Mouse (Mus musculus) c-Kit-positive CD71-positive TER-119-negative erythroid progenitor cells, embryonic 14.5 days (primary cell): Measurements from ENCODE around the gene Hoxa13.

Experiments used
- DNase-seq: peaks from one replicate; pipeline ENCODE4 v3.0.0-alpha.2; 2013; ENCODE audit warnings: low read depth

Hoxa13 gene

DNA sequence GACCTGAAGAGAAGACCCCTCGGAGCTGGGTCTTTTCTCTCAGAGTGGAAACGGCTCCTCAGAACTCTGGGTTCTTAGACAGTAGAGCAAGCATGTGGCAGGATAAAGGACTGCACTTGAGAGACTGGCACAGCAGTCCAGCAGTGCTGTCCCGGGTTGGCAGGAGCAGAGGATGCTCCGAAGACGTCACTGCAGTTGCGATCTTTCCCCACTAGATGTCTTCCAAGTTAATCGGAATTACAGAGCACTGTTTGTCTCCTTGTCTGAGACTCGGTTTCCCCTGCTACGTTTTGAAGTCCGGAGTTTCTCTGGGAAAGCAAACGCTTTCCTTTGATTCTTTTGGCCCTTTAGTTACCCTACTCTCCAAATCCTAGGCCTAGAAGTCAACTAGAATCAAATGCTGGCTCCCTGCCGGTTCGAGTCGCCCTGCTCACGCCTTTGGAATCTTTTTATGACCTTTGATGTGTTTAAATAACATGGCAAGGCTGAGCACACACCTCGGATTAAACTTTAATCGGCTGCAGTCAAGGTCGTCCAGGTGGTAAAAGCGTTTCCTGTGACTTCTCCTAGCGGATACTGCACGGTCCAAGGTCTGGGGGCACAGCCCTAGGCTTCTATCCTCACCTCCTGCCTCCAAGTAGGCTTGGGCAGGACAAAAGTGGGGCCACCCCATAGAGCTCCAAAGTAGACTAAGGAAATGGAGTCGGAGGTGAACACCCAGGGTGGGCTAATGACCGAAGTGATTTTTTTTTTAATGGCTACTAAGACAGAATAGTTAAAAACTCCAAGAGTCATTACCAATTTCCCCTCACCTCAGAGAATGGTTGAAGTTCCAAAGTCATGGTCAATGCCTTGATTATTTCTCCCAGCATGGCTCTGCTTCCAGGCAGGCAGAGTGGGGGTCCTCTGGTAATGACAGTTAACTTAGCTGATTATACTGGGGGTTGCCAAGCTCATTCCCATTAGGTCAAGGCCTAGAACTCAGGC is 10.1 kb upstream of the Hoxa13 start:
- DNase-seq = peak; percentile 17

- DNase-seq = no peak
Measured at GRCm38 (mm10) chr6:52268756-52269155, 8.1 kb upstream of the Hoxa13 start.

GRCm38 (mm10) chr6:52268341-52268740 is 7.7 kb upstream of the Hoxa13 start:
- no peak for DNase-seq

DNA sequence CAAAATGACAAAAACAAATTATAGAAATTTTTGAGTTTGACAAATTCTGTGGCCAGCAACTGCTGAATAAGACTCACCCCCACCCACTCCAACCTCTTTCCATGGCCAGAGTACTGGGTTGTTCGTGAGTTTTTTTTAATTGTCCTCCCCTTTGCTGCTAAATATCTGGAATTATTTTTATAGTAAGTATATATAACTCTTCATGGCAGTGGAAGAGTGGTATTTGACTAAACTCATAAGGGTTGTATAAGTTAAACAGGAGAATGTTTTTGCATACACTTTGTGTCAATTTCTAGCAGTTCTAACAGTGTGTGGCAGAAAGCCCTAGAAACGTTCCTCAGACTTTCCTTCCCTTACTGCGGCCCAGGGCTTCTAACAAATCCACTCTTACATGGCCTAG is 7.0 kb upstream of the Hoxa13 start:
- DNase-seq = no peak

DNA sequence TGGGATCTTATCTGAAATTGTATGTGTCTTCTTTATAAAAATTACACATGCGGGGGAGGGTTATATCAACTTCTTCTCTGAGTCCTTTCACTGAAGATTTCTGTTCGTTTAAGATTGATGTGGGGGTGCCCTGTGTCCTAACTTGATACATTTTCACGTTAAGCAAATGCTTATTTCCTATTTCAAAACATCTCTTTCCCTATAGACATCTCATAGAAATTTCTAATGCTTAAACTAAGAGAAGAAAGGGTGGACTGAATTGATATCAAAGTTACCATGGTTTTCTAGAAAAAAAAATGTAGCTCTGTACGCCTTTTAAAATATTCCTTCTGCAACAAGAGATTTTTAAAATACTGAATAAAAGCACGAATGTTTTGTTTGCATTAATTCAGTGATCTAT is 6.5 kb upstream of the Hoxa13 start:
- no peak for DNase-seq

GRCm38 (mm10) chr6:52266666-52266985 is 5.9 kb upstream of the Hoxa13 start:
- no peak for DNase-seq

- DNase-seq = no peak
Measured at GRCm38 (mm10) chr6:52265913-52266665, 5.4 kb upstream of the Hoxa13 start.

DNA sequence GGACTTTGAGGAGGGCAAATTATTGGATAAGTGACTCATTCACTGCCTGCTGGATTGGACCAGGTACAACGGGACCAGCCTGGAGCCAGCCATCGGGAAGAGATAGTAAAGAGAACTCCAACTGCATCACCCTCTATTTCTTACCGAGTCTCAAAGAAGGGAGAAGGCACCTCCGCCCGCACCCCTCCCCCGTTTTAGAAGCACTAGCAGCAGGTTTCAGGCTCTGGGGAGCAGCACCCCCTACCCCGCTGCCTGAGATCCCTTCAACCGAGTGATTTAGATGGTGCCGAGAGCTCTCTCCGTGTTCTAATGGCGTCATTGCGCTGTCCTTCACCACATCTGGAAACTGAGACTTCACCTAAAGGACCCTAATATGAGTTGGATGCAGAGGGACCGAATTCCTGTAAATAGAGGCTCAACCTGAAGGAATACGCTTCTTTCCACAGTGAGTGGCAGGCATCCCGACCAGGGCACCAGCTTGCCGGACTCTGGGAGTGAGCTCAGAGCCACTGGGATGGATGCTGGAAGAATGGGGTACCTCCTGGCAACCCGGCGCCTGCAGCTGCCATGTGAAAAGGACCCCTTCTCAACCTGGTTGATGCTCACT is 4.7 kb upstream of the Hoxa13 start:
- no peak for DNase-seq

DNA sequence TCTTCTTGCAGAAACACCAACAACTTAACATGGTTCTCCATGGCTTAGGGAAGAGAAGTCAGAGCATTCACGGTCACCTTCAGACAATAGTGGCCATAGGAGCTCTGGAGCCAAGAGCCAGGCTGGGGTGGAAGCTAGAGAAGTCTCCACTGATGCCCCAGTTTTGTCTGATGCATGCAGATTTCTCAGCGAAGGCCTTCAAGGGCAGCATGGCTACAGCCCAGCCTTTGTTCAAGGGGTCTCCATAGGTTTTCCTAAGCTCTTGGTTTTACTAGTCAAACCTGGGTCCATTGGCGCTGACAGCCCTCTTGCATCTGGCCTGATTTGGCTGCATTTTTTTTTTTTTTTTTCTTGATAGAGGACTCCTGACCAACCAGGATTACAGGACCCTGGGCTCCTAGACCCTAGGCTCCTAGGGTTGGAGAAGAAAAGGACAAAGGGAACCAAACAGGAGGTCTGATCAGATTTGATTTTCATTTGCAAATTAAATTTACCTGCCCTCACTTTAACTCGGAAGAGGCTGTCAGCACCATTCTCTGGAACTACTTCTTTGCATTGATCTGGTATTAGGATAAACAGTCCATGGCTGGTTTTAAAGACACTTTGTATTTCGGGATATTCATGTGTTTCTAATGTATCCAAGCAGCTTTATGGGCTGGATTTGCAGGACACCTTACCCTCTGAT is 3.6 kb upstream of the Hoxa13 start:
- no peak for DNase-seq

DNA sequence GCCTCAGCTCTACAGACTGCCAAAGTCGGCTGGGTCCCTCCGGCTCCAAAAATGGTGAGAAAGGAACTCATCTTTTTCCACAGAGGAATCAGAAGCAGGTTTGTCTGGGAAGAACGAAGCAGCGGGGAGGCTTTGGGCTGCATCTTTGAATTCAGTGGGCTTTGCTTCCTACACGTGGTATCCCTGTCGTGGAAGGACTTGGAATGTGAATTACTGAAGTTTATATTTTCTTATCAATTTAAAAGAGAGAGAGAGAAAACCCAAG is 2.6 kb upstream of the Hoxa13 start:
- DNase-seq = no peak

- no peak for DNase-seq
Measured at GRCm38 (mm10) chr6:52262463-52263320, 2.0 kb upstream of the Hoxa13 start.

DNA sequence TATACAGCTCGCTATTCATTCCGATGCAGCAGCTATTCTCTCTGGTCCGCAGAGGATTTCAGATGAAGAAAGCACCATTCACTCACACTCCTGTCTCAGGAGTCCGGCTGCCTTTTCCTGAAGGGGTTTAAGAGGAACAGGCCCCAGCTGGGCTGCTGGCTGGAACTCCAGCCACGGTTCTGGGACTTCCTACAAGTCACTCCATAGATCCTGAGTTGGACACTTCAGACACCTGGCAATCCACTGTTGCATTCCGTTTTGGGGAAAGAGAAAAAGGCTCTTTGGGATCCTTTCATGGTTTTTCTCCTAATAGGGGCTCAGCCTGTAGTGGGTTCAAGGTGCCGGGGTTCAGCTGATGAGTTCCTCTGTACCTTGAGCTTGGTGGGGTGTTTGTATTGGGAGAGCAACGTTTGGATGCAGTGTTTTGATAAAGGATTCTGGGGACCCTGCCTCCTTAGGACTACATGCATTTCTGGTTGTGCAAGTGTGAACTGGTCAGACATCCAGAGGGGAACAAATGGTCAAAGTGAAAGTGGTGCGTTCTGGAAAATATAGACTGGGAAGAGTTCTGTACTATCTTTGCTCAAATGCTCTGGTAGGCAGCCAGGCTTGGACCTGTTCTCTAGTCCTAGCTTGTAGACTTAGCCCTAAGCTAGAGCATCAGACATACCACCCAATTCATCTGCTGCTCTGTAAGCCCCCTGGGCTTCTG is 1.2 kb upstream of the Hoxa13 start:
- DNase-seq = no peak

- no peak for DNase-seq
Measured at GRCm38 (mm10) chr6:52259811-52260261, 844 bp downstream of the Hoxa13 start.

DNA sequence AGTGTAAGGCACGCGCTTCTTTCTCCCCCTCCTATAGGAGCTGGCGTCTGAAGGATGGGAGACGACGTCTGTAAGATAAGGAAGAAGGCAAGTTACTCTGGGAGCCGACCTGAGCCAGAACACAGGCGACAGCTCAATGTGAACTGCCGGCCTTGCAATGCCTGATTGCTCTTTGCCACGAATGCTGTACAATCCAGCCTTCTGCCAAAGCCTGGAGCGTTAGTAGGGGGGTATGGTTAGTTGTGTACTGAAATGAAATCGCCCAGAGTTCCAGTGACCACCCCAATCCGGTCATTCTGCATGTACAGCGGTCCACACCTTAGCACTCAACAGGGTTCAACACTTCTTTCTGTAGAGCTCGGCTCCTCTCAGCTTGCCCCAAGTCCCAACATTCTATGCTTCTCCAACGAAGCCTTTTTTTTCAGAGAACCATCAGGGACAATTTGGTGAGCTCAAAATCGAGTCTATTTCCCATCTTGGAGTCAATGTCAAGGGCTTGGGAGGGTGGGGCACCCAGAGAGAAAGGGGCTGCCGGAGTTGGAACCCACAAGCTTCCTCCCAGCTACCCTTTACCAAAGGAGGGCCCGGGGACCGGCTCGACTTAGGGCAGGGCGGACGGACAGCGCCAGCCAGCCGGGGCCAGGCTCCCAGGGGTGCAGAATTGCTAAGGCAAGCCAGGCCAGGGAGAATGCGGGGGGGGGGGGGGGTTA is 1.4 kb downstream of the Hoxa13 start:
- no peak for DNase-seq

DNA sequence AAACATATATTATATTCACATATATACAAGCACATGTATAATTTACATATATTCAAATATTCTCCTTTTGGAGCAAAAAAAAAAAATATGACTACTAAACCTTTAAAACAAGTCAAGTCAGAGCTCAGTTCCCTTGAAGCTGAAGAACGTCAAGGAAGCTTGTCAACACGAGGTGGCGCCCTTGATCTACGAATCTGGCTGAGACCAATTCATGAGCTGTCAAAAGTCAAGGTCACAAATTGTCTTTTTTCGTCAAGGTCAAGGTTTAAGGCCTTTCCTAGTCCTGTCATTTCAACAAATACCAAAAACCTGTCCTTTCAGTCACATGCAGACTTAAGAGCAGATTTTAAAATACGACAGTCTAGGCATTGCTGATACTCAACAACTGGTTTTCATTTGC is 3.7 kb downstream of the Hoxa13 start:
- DNase-seq = peak; percentile 42

DNA sequence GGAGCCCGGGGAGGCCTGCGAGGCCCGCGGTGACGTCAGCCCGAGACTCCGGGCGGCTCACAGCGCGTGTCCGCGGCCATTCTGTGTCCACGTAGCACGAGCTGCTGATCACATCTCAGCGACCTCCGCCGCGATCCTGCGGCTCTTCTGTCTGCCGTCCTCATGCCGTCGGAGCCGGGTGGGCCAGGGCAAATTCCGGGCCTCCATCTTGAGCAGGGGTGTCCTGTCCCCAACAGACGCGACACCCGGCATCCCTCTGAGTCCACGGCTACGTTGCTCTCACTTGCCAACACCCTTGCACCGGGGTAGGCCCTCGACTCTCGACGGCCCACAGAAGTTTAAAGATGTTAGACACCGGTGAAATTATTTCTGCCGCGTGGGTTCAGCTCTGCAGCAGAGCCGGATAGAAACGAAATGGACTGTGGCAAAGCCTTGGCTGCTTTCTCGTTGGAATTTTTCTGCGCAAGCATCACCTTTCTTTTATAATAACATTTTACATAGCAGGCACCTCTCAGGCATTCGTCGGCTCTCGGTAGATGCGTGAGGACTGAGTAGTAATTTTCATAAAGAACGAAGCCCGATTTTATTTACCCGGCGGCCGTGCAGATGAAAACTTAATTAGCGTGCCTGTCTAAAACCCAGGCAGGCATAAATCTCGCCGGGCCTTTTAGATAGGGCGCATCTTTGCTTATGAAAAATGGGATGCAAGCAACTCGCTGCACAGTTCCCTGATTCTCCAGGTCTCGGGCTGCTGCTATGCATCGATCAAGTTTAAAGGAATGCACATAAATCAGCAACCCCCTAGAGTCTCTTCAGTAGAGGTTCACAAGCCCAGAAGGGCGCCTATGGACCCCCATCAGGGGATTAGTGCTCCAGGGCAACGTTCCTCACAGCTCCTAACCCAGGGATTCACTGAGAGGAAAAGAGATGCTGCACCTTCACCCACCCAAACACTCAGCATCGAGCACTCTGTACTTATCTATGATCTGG is 6.9 kb downstream of the Hoxa13 start:
- no peak for DNase-seq

DNA sequence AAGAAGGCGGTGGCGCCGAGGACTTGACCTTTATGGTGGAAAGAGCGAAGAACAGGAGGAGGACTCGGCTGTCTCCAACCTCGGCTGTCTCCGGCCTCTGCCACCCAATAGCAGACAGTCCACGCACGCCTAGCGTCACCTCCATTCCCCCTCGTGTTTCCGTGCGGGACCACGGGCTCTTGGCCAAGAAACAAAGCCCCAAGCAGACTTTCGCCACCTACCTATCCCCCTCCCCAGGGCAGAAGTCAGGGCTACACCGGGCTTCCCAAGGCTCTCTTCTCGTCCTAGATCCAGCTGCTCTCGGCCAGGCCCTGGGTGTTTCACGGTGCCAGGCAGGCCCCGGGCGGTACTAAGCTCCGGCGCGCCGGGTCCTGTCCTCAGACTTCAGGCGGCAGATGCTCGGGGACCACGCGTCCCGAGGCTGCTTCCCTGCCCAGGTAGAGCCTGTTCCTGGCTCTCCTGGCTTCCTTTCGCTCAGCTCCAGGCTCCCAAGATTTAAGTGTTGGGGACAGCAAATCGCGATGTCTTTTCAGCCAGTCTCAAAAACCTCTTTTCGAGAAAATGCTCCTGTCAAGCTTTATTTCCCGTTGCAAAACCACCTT is 7.8 kb downstream of the Hoxa13 start:
- DNase-seq = no peak

- DNase-seq = no peak
Measured at GRCm38 (mm10) chr6:52252016-52252774, 8.5 kb downstream of the Hoxa13 start.
